Mouse (Mus musculus) embryonic fibroblast, embryonic 13.5 days (primary cell): ENCODE results near the gene Parvb.

Source experiments
- CTCF ChIP-seq: IDR thresholded peaks from 2 replicates; pipeline ENCODE4 v1.5.1; 2011; ENCODE audit warnings: mild to moderate bottlenecking, control low read depth, low read length, moderate library complexity, borderline replicate concordance; ENCODE audit not compliant: insufficient read depth
- POLR2A ChIP-seq: IDR thresholded peaks from 2 replicates; pipeline ENCODE4 v1.6.1; 2011; ENCODE audit warnings: low read depth, mild to moderate bottlenecking, control low read depth, low read length, moderate library complexity

- no peak for TF ChIP-seq CTCF
- no peak for TF ChIP-seq POLR2A
Measured at GRCm38 (mm10) chr15:84351915-84352844, 120.3 kb downstream of the Parvb start.
